Mouse (Mus musculus) adrenal gland, adult 18-20 months (tissue): ENCODE data around the gene Garem2. TPM values are rescaled to one million over a fixed set of nuclear protein-coding genes. Genes with fewer than 3 reads are reported as not detected.

Experiments
- DNase-seq, 2 experiments: peaks; one replicate each; pipeline ENCODE4 v3.0.0; 2021 to 2022; ENCODE audit warnings: low spot score in 2 of 2
- total RNA-seq, 2 experiments: library from RNA; stranded (reverse); gene quantifications; 1 replicate in 1 of 2; 2 replicates in 1 of 2; pipeline ENCODE4 v1.2.3; 2021

The Garem2 gene
- total RNA-seq, 2 experiments from 2014 or later = not detected

GRCm38 (mm10) chr5:30111126-30111525, 6.2 kb downstream of the Garem2 start:
- DNase-seq = no peak

GRCm38 (mm10) chr5:30111771-30112170, 6.8 kb downstream of the Garem2 start:
- DNase-seq = no peak

GRCm38 (mm10) chr5:30112533-30113068, 7.6 kb downstream of the Garem2 start:
- DNase-seq = no peak

GRCm38 (mm10) chr5:30113881-30114760, 9.2 kb downstream of the Garem2 start:
- peak in 1 of 2 experiments; percentile 42 for DNase-seq

GRCm38 (mm10) chr5:30114761-30115140, 9.8 kb downstream of the Garem2 start:
- DNase-seq = no peak

GRCm38 (mm10) chr5:30115718-30116117, 10.8 kb downstream of the Garem2 start:
- no peak for DNase-seq

- DNase-seq = no peak
Measured at GRCm38 (mm10) chr5:30118018-30118417, 13.1 kb downstream of the Garem2 start.

- no peak for DNase-seq
Measured at GRCm38 (mm10) chr5:30119163-30119562, 14.2 kb downstream of the Garem2 start.

- DNase-seq = no peak
Measured at GRCm38 (mm10) chr5:30120106-30120505, 15.1 kb downstream of the Garem2 start.

- no peak for DNase-seq
Measured at GRCm38 (mm10) chr5:30122481-30122880, 17.5 kb downstream of the Garem2 start.

- no peak for DNase-seq
Measured at GRCm38 (mm10) chr5:30125587-30125986, 20.6 kb downstream of the Garem2 start.

GRCm38 (mm10) chr5:30126756-30127155, 21.8 kb downstream of the Garem2 start:
- no peak for DNase-seq

- no peak for DNase-seq
Measured at GRCm38 (mm10) chr5:30127921-30128597, 23.1 kb downstream of the Garem2 start.

- no peak for DNase-seq
Measured at GRCm38 (mm10) chr5:30128680-30129079, 23.7 kb downstream of the Garem2 start.

- no peak for DNase-seq
Measured at GRCm38 (mm10) chr5:30131246-30131645, 26.3 kb downstream of the Garem2 start.

- no peak for DNase-seq
Measured at GRCm38 (mm10) chr5:30132173-30132572, 27.2 kb downstream of the Garem2 start.

GRCm38 (mm10) chr5:30135711-30136231, 30.8 kb downstream of the Garem2 start:
- no peak for DNase-seq

- DNase-seq = no peak
Measured at GRCm38 (mm10) chr5:30137271-30137670, 32.3 kb downstream of the Garem2 start.

GRCm38 (mm10) chr5:30138193-30138592, 33.2 kb downstream of the Garem2 start:
- DNase-seq = no peak

- no peak for DNase-seq
Measured at GRCm38 (mm10) chr5:30146526-30146925, 41.6 kb downstream of the Garem2 start.

GRCm38 (mm10) chr5:30148133-30148920, 43.4 kb downstream of the Garem2 start:
- DNase-seq = no peak
